Mouse (Mus musculus) MN1 (cell line): ENCODE results near the gene Kcnd2.

ENCODE experiments used
- DNase-seq: peaks from one replicate; pipeline ENCODE4 v3.0.0-alpha.2; 2016; ENCODE audit warnings: low spot score

Gene Kcnd2

GRCm38 (mm10) chr6:21424202-21424785 lies 209.0 kb downstream of the Kcnd2 start:
- no peak for DNase-seq

GRCm38 (mm10) chr6:21431120-21431519 lies 215.8 kb downstream of the Kcnd2 start:
- DNase-seq, result no peak

- DNase-seq, result no peak
Measured at GRCm38 (mm10) chr6:21464719-21465118, 249.4 kb downstream of the Kcnd2 start.

- DNase-seq, result no peak
Measured at GRCm38 (mm10) chr6:21471891-21472544, 256.7 kb downstream of the Kcnd2 start.

- DNase-seq, result no peak
Measured at GRCm38 (mm10) chr6:21482714-21483113, 267.4 kb downstream of the Kcnd2 start.

GRCm38 (mm10) chr6:21488536-21488935 lies 273.2 kb downstream of the Kcnd2 start:
- DNase-seq, result no peak

GRCm38 (mm10) chr6:21502921-21503320 lies 287.6 kb downstream of the Kcnd2 start:
- DNase-seq, result no peak

- DNase-seq, result no peak
Measured at GRCm38 (mm10) chr6:21510621-21511239, 295.4 kb downstream of the Kcnd2 start.

GRCm38 (mm10) chr6:21520351-21520750 lies 305.0 kb downstream of the Kcnd2 start:
- DNase-seq, result no peak

GRCm38 (mm10) chr6:21527489-21528074 lies 312.3 kb downstream of the Kcnd2 start:
- DNase-seq, result no peak

- DNase-seq, result no peak
Measured at GRCm38 (mm10) chr6:21534009-21534408, 318.7 kb downstream of the Kcnd2 start.

- DNase-seq, result no peak
Measured at GRCm38 (mm10) chr6:21534820-21535219, 319.5 kb downstream of the Kcnd2 start.

- DNase-seq, result no peak
Measured at GRCm38 (mm10) chr6:21551501-21551900, 336.2 kb downstream of the Kcnd2 start.

- DNase-seq, result no peak
Measured at GRCm38 (mm10) chr6:21570964-21571363, 355.7 kb downstream of the Kcnd2 start.

- DNase-seq, result no peak
Measured at GRCm38 (mm10) chr6:21590156-21590555, 374.9 kb downstream of the Kcnd2 start.

- no peak for DNase-seq
Measured at GRCm38 (mm10) chr6:21597424-21597823, 382.1 kb downstream of the Kcnd2 start.

GRCm38 (mm10) chr6:21609381-21610059 lies 394.2 kb downstream of the Kcnd2 start:
- DNase-seq, result no peak

- DNase-seq, result no peak
Measured at GRCm38 (mm10) chr6:21629989-21630388, 414.7 kb downstream of the Kcnd2 start.

- no peak for DNase-seq
Measured at GRCm38 (mm10) chr6:21655681-21656080, 440.4 kb downstream of the Kcnd2 start.

GRCm38 (mm10) chr6:21664135-21664534 lies 448.8 kb downstream of the Kcnd2 start:
- no peak for DNase-seq

GRCm38 (mm10) chr6:21664638-21665037 lies 449.3 kb downstream of the Kcnd2 start:
- no peak for DNase-seq

- DNase-seq, result no peak
Measured at GRCm38 (mm10) chr6:21684252-21684651, 468.9 kb downstream of the Kcnd2 start.

- DNase-seq, result no peak
Measured at GRCm38 (mm10) chr6:21686388-21686787, 471.1 kb downstream of the Kcnd2 start.
